Comparison of ENCODE assay signal across 14 mouse cellular contexts in genomic region chr1:105802941-105803340, GRCm38 (mm10). TPM values are rescaled to one million over a fixed set of nuclear protein-coding genes. Genes with fewer than 3 reads are reported as not detected.
DNase-seq lines count a peak whose midpoint lies in the region; ATAC-seq lines count a peak whose summit lies in the region.
"Had no signal": no experiment of that assay in that cellular context is flagged by ENCODE, and none has a peak within 500 bp of the region (broad histone marks: within the 10 kb centered on the region; RNA-seq: fewer than 3 reads in every experiment).

No protein-coding gene starts in this region.

- H3K4me2 ChIP-seq in liver, embryonic 11.5 days, result peak overlapping the region; percentile 43
- H3K4me2 ChIP-seq: lung, embryonic 15.5 days had no signal

- WGBS in liver, embryonic 11.5 days, result 35% methylated on average over 6 of the region's 6 CpGs

- peaks cover 13% of the 10 kb centered on the region for H3K4me1 ChIP-seq in megakaryocyte, embryonic 14.5 days
- H3K4me1 ChIP-seq in liver, embryonic 11.5 days (replicated peaks; ENCODE audit: control insufficient read depth, insufficient read depth, low read length), result 0 out of 2 replicates have a peak, but pooled peaks cover 8% of the 10 kb centered on the region
- H3K4me1 ChIP-seq: lung, embryonic 15.5 days had no signal

- peak; percentile 53 for DNase-seq in R1 (ENCODE audit: low read depth, low spot score)
- DNase-seq in liver, embryonic 11.5 days (ENCODE audit: low spot score), result no peak
- peak; percentile 50 for DNase-seq in thymus, postnatal 4 days
- DNase-seq in cerebellum, postnatal 4 days (ENCODE audit: low spot score in 2 of 2), result no peak
- DNase-seq: embryo, embryonic 11 days; heart, postnatal 14 days; kidney, postnatal 4 days; right cerebral cortex, postnatal 14 days had no signal

- no peak overlapping the region for H3K27ac ChIP-seq in liver, embryonic 11.5 days (ENCODE audit: low read depth, low read length)
- H3K27ac ChIP-seq: lung, embryonic 15.5 days had no signal

- peaks cover 3% of the 10 kb centered on the region for H3K27me3 ChIP-seq in megakaryocyte, embryonic 14.5 days (replicated peaks)
- H3K27me3 ChIP-seq in liver, embryonic 11.5 days (replicated peaks; ENCODE audit: control insufficient read depth, insufficient read depth, low read length), result no peaks in the 10 kb centered on the region
- H3K27me3 ChIP-seq: lung, embryonic 15.5 days had no signal

- H3K9me3 ChIP-seq in megakaryocyte, embryonic 14.5 days, result no peaks in the 10 kb centered on the region
- no peaks in the 10 kb centered on the region for H3K9me3 ChIP-seq in liver, embryonic 11.5 days (ENCODE audit: control insufficient read depth, low read length)
- H3K9me3 ChIP-seq: G1E; lung, embryonic 15.5 days had no signal

- peak overlapping the region; percentile 66 for H3K4me3 ChIP-seq in megakaryocyte, embryonic 14.5 days (replicated peaks)
- H3K4me3 ChIP-seq in liver, embryonic 11.5 days (ENCODE audit: low read depth, low read length), result no peak overlapping the region
- H3K4me3 ChIP-seq: lung, embryonic 15.5 days had no signal

- no peaks in the 10 kb centered on the region for H3K36me3 ChIP-seq in megakaryocyte, embryonic 14.5 days (replicated peaks; ENCODE audit: low read length)
- no peaks in the 10 kb centered on the region for H3K36me3 ChIP-seq in liver, embryonic 11.5 days (ENCODE audit: control insufficient read depth, insufficient read depth, low read length)
- H3K36me3 ChIP-seq: G1E; lung, embryonic 15.5 days had no signal

- no peak for ATAC-seq in megakaryocyte, adult 5-6 weeks (ENCODE audit: poor library complexity, severe bottlenecking)
- ATAC-seq in liver, embryonic 11.5 days (replicated peaks; ENCODE audit: low FRiP score), result peak; percentile 39; the same call in 1 of the 2 replicates
- no peak for ATAC-seq in monocyte, adult 5-6 weeks (replicated peaks; ENCODE audit: insufficient number of reproducible peaks, low FRiP score, low TSS enrichment, poor library complexity, severe bottlenecking)
- ATAC-seq: intestine, postnatal 0 days had no signal

- H3K9ac ChIP-seq in liver, embryonic 11.5 days (ENCODE audit: low read depth, low read length), result no peak overlapping the region
- H3K9ac ChIP-seq: lung, embryonic 15.5 days had no signal

RNA-seq across cellular contexts. Expression of gene Tnfrsf11a, which starts 22.4 kb away (rescaled TPM):
- 0.21 TPM in 1 of 2 replicates, not detected in the other for polyA plus RNA-seq in megakaryocyte, embryonic 14.5 days (2012; ENCODE audit: insufficient read depth, low replicate concordance)
- 4.5 and 4.9 TPM in 2 replicates for total RNA-seq in megakaryocyte, adult 5-6 weeks (2015)
- 5.9 and 8.3 TPM in 2 replicates for total RNA-seq in megakaryocyte, adult 5-6 weeks (2017)
- polyA plus RNA-seq in liver, embryonic 11.5 days (2014; fragmentation: Nextera tagmentation; extraction: Ambion mirVana), result 0.51 and 0.69 TPM in 2 replicates
- total RNA-seq in monocyte, adult 5-6 weeks (2017), result 3.9 to 7.4 TPM (median 6.6 TPM) in 3 replicates
- polyA plus RNA-seq: G1E had no signal

Comparison
In these comparisons a context has a peak if more than half of its experiments do, and no peak if none do; other contexts are left out.
1. DNase-seq: peak in R1 (single experiment) and thymus, postnatal 4 days (single experiment); none in liver, embryonic 11.5 days (single experiment) and cerebellum, postnatal 4 days (0 of 2).